Mouse (Mus musculus): ENCODE measurements around the gene Chac1.

DNA sequence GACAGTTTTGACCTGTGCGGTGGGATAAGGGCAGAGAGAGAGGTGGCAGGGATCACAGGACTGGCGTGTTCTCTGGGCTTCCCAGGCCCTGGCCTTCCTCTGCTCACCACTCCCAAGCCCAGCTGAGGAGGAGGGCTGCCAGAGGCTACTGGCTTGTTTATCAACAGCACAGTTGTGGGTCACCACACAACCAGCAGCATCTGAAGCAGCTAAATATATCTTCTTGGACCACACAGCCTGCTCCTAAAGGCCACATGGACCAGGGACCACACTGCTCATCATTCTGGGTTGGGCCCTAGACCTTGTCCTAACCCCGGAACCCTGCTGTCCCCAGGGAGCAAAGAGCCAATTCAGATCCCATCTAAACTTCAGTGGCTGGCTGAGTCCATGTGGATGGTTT is 13.9 kb downstream of the Chac1 start:
- TF ChIP-seq GATA1 (IDR thresholded peaks at IDR 0.05; ENCODE audit: low read length), result no peak
- TF ChIP-seq TAL1 (IDR thresholded peaks at IDR 0.05; ENCODE audit: low read length), result no peak

Data from erythroblast, embryonic 14.5 days (primary cell).